Mouse (Mus musculus) megakaryocyte progenitor cell, adult 5-6 weeks (primary cell): ENCODE results near the gene Nodal. TPM values are rescaled to one million over a fixed set of nuclear protein-coding genes. Genes with fewer than 3 reads are reported as not detected.

Source experiments
- ATAC-seq: replicated peaks from 2 replicates; pipeline ENCODE4 v1.8.0; 2016; ENCODE audit warnings: mild to moderate bottlenecking, moderate TSS enrichment, inconsistent platforms; ENCODE audit not compliant: poor library complexity
- total RNA-seq, 2 experiments: library from RNA; stranded (forward) in 1 of 2; stranded (reverse) in 1 of 2; fragments of 157-497, 149-512 nt in 1 of 2; fragments of 200-1000 nt in 1 of 2; gene quantifications; 2 replicates each; pipeline versions ENCODE4 v1.2.3 to v1.2.4; 2015 to 2017

Nodal gene
- total RNA-seq, 2 experiments from 2014 or later = not detected

DNA sequence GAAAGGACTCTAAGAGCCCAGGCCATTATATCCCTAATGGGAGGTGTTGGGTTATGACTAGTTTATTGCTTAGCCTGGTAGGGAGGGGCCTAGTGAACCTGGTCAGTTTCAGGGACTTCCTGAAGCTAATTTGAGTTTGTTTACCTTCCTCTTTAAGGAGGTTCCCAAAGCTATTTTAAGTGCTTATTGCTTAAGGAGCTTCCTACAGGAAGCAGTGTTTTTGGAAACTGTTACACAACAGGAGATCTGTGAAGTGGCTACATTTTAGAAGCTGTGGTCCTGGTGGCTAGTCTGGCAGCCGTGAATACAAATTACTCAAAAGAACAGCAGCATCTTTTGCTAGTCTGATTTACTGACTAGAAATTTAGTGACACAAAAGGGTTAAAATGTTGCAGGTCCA, 56.6 kb downstream of the Nodal start:
- ATAC-seq = peak; percentile 40

Other genes with a start within 250 kb of the Nodal start
- not detected in 2 replicates for gene Tbata, start 246.0 kb upstream of the Nodal start, total RNA-seq (2015)
- gene Tbata, start 246.0 kb upstream of the Nodal start, total RNA-seq (2017) = not detected in 2 replicates
- gene Adamts14, start 144.5 kb upstream of the Nodal start, total RNA-seq (2015) = not detected in 2 replicates
- gene Adamts14, start 144.5 kb upstream of the Nodal start, total RNA-seq (2017) = 0.10 TPM in 1 of 2 replicates, not detected in the other
- gene Prf1, start 120.1 kb upstream of the Nodal start, total RNA-seq (2015) = not detected in 2 replicates
- gene Prf1, start 120.1 kb upstream of the Nodal start, total RNA-seq (2017) = not detected in 2 replicates
- not detected in 2 replicates for gene Pald1, start 34.4 kb upstream of the Nodal start, total RNA-seq (2015)
- gene Pald1, start 34.4 kb upstream of the Nodal start, total RNA-seq (2017) = not detected in 2 replicates
- 154 TPM in 2 replicates for gene Eif4ebp2, start 34.7 kb downstream of the Nodal start, total RNA-seq (2015)
- gene Eif4ebp2, start 34.7 kb downstream of the Nodal start, total RNA-seq (2017) = 11.2 and 12.1 TPM in 2 replicates
- 5.6 and 6.1 TPM in 2 replicates for gene Lrrc20, start 57.8 kb downstream of the Nodal start, total RNA-seq (2015)
- gene Lrrc20, start 57.8 kb downstream of the Nodal start, total RNA-seq (2017) = 6.0 and 7.4 TPM in 2 replicates
- gene Npffr1, start 177.5 kb downstream of the Nodal start, total RNA-seq (2015) = 0.10 TPM in 2 replicates
- gene Npffr1, start 177.5 kb downstream of the Nodal start, total RNA-seq (2017) = not detected in 2 replicates
- 94.9 and 95.4 TPM in 2 replicates for gene Ppa1, start 230.6 kb downstream of the Nodal start, total RNA-seq (2015)
- gene Ppa1, start 230.6 kb downstream of the Nodal start, total RNA-seq (2017) = 139 and 176 TPM in 2 replicates